Mouse (Mus musculus): Measurements from ENCODE around the gene Hist4h4. TPM values are rescaled to one million over a fixed set of nuclear protein-coding genes. Genes with fewer than 3 reads are reported as not detected.

The Hist4h4 gene
- total and polyA plus RNA-seq, 3 experiments: 0.16 to 78.2 (median 3.6) TPM

DNA sequence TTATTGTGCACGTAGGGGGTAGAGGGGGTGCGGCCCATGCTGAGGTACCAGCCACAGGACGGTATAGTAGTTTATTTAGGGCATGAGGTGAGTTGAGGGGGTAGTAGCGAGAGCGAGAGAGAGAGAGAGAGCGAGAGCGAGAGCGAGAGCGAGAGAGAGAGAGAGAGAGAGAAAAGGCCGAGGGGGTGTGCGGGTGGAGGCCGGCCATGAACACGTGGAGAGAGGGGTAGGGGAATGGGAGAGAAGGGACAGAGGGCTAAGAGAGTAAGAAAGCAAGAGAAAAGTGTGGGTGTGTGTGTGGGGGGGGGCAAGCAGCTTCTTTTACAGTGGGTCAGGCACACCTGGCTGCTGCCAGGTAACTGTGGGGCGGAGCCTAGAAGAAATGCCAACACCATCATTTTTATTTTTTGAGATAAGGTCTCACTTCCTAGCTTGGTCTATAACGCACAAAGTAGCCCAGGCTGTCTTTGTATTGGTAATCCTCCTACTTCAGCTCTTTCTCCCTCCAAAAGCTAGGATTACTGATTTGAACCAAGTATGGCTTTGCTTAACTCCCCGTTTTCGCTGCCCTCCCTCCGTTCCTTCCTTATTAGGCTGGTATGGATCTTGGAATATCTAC, 3.3 kb upstream of the Hist4h4 start:
- no peak for DNase-seq (ENCODE audit: extremely low read depth)
- Histone ChIP-seq H3K27ac (ENCODE audit: insufficient read depth, low read depth) (no peak overlapping the region), H3K27me3 (replicated peaks) (no peaks in the 10 kb centered on the region), H3K4me1 (ENCODE audit: control insufficient read depth in 1 of 2, insufficient read depth in 2 of 2) (peaks cover 6 to 59% of the 10 kb centered on the region in 2 experiments), H3K4me3 (replicated peaks in 1 of 3; ENCODE audit: low read depth in 2 of 3, low read length in 2 of 3, poor library complexity in 1 of 3) (peak overlapping the region; percentile 19 to 90 (median 53)), H3K79me2 (replicated peaks; ENCODE audit: control insufficient read depth, extremely low read depth, insufficient read depth, poor library complexity, severe bottlenecking) (peaks cover 30% of the 10 kb centered on the region), H3K9ac (ENCODE audit: insufficient read depth, low read depth) (no peak overlapping the region; the same call in 1 of the 2 replicates), H3K4me2 (ENCODE audit: insufficient read depth, low read depth, poor library complexity, severe bottlenecking) (peak overlapping the region; percentile 19; the same call in 1 of the 2 replicates), H3K36me3 (replicated peaks in 1 of 2; ENCODE audit: control insufficient read depth in 1 of 2, insufficient read depth in 1 of 2, low read length in 1 of 2) (peaks cover 9 to 21% of the 10 kb centered on the region in 2 experiments), H3K9me3 (replicated peaks; ENCODE audit: low read length) (no peaks in the 10 kb centered on the region)
- TF ChIP-seq GABPA (IDR thresholded peaks at IDR 0.05; ENCODE audit: insufficient replicate concordance, low read depth, low read length) (no peak), HCFC1 (IDR thresholded peaks at IDR 0.05; ENCODE audit: low read depth, low read length) (no peak), EP300 (IDR thresholded peaks at IDR 0.05; ENCODE audit: low read length) (no peak), JUND (conservative IDR thresholded peaks at IDR 0.05; ENCODE audit: low read depth, low read length) (no peak), CHD2 (IDR thresholded peaks at IDR 0.05; ENCODE audit: low read length) (no peak), UBTF (IDR thresholded peaks at IDR 0.05; ENCODE audit: low read depth, low read length) (no peak), MAFK (IDR thresholded peaks at IDR 0.05; ENCODE audit: insufficient replicate concordance, low read length) (no peak), USF1 (IDR thresholded peaks at IDR 0.05; ENCODE audit: low read depth, low read length) (no peak), RCOR1 (conservative IDR thresholded peaks at IDR 0.05; ENCODE audit: low read depth, low read length) (no peak), IRF4 (IDR thresholded peaks at IDR 0.05; ENCODE audit: low read depth, low read length) (no peak), USF2 (conservative IDR thresholded peaks at IDR 0.05; ENCODE audit: low read depth, low read length) (no peak), POLR2AphosphoS2 (IDR thresholded peaks at IDR 0.05; ENCODE audit: low read depth, low read length) (no peak), SMC3 (IDR thresholded peaks at IDR 0.05; ENCODE audit: low read depth, low read length) (no peak), ZMIZ1 (IDR thresholded peaks at IDR 0.05; ENCODE audit: low read depth, low read length) (no peak), TCF12 (IDR thresholded peaks at IDR 0.05; ENCODE audit: low read depth, low read length) (no peak)
- dilution Hi-C loops (cut with MboI; ENCODE audit: extremely low pct_ligation_motif_present, extremely low pct_unique_long_range_greater_than_20kb, low sequenced_read_pairs) (no loop called here), in situ Hi-C loops (cut with MboI; ENCODE audit: low pct_ligation_motif_present, low pct_unique_long_range_greater_than_20kb, low sequenced_read_pairs) (no loop called here)

DNA sequence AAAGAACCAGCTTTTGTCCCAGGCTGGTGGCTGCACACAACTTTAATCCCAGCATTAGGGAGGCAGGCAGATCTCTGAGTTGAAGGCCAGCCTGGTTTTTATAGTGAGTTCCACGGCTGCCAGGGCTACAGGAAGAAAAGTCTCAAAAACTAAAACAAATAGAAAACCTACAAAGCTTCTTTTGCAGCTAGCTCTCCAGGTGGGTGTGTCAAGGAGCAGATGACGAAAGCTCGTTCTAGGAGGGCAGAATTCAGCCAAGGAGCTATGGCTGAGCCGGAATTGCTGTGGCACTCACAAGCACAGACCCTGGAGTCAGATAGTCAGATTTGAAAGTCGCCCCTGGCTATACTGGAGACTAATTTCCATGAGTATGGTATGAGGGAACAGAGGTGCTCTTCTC, 2.6 kb upstream of the Hist4h4 start:
- Histone ChIP-seq H3K9ac (ENCODE audit: insufficient read depth, low read depth) (no peak overlapping the region), H3K36me3 (replicated peaks in 1 of 2; ENCODE audit: control insufficient read depth in 1 of 2, insufficient read depth in 1 of 2, low read length in 1 of 2) (peaks cover 4 to 14% of the 10 kb centered on the region in 2 experiments), H3K4me1 (ENCODE audit: control insufficient read depth in 1 of 2, insufficient read depth in 2 of 2) (peaks cover 6 to 54% of the 10 kb centered on the region in 2 experiments), H3K4me3 (replicated peaks in 1 of 3; ENCODE audit: low read depth in 2 of 3, low read length in 2 of 3, poor library complexity in 1 of 3) (no peak overlapping the region), H3K79me2 (replicated peaks; ENCODE audit: control insufficient read depth, extremely low read depth, insufficient read depth, poor library complexity, severe bottlenecking) (peaks cover 30% of the 10 kb centered on the region), H3K9me3 (replicated peaks; ENCODE audit: low read length) (no peaks in the 10 kb centered on the region), H3K4me2 (ENCODE audit: insufficient read depth, low read depth, poor library complexity, severe bottlenecking) (no peak overlapping the region), H3K27me3 (replicated peaks) (no peaks in the 10 kb centered on the region), H3K27ac (ENCODE audit: insufficient read depth, low read depth) (no peak overlapping the region)
- in situ Hi-C loops (cut with MboI; ENCODE audit: low pct_ligation_motif_present, low pct_unique_long_range_greater_than_20kb, low sequenced_read_pairs): no loop called here
- dilution Hi-C loops (cut with MboI; ENCODE audit: extremely low pct_ligation_motif_present, extremely low pct_unique_long_range_greater_than_20kb, low sequenced_read_pairs): no loop called here
- no peak for DNase-seq (ENCODE audit: extremely low read depth)
- TF ChIP-seq BHLHE40 (IDR thresholded peaks at IDR 0.05; ENCODE audit: low read depth, low read length) (no peak), MYC (IDR thresholded peaks at IDR 0.05; ENCODE audit: low read depth, low read length) (no peak), RCOR1 (conservative IDR thresholded peaks at IDR 0.05; ENCODE audit: low read depth, low read length) (no peak), MXI1 (IDR thresholded peaks at IDR 0.05; ENCODE audit: low read depth, low read length) (no peak), HCFC1 (IDR thresholded peaks at IDR 0.05; ENCODE audit: low read depth, low read length) (no peak), JUN (IDR thresholded peaks at IDR 0.05; ENCODE audit: insufficient read depth, low read depth, low read length) (no peak), E2F4 (IDR thresholded peaks at IDR 0.05; ENCODE audit: insufficient replicate concordance, low read depth, low read length) (no peak)
